Mouse (Mus musculus): ENCODE results near the gene Slc7a7. TPM values are rescaled to one million over a fixed set of nuclear protein-coding genes. Genes with fewer than 3 reads are reported as not detected.

Slc7a7 gene
- polyA plus RNA-seq, 1 experiment from 2014 or later: 51.0 TPM

- Histone ChIP-seq H3K27ac (peak overlapping the region; percentile 88), H3K4me3 (replicated peaks) (no peak overlapping the region), H3K4me2 (replicated peaks) (peak overlapping the region; percentile 12), H3K36me3 (peaks cover 25% of the 10 kb centered on the region), H3K9ac (no peak overlapping the region), H3K4me1 (replicated peaks) (peaks cover 13% of the 10 kb centered on the region; the same call in 1 of the 2 replicates), H3K9me3 (no peaks in the 10 kb centered on the region), H3K27me3 (replicated peaks) (no peaks in the 10 kb centered on the region)
- WGBS: 20% methylated on average over 3 of the region's 3 CpGs
- peak; percentile 82 for ATAC-seq
These were observed 25.6 kb upstream of the Slc7a7 start for GRCm38 (mm10) chr14:54443196-54443595.

DNA sequence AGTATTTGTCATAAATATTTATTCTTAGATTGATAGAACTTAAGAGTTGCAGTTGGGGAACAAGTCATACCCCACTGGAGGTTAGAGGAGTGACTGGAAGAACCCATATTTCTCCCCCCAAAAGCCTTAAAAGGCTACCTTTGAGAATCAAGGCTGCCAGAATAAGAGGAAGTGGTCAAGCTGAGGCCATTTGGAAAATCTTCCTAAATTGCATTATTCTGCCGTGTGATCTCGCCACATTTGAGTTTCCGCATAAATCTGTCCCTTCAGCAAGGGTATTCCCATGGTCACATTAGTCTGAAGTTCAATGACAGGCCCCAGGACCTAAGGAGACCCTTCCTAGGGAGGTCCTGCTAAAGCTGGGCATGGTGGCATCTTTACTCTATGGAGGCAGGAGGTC is 25.0 kb upstream of the Slc7a7 start:
- no peak overlapping the region for H3K9ac ChIP-seq
- no peaks in the 10 kb centered on the region for H3K9me3 ChIP-seq
- peaks cover 13% of the 10 kb centered on the region; the same call in 1 of the 2 replicates for H3K4me1 ChIP-seq (replicated peaks)
- WGBS: 79% methylated on average over 3 of the region's 3 CpGs
- no peak for ATAC-seq
- peaks cover 27% of the 10 kb centered on the region for H3K36me3 ChIP-seq
- 0 out of 2 replicates have a peak overlapping the region, but pooled peaks have one; percentile 88 for H3K27ac ChIP-seq
- no peak overlapping the region for H3K4me2 ChIP-seq (replicated peaks)
- no peaks in the 10 kb centered on the region for H3K27me3 ChIP-seq (replicated peaks)
- H3K4me3 ChIP-seq (replicated peaks): no peak overlapping the region

- Histone ChIP-seq H3K27me3 (replicated peaks) (no peaks in the 10 kb centered on the region), H3K4me2 (replicated peaks) (no peak overlapping the region), H3K9me3 (no peaks in the 10 kb centered on the region), H3K9ac (no peak overlapping the region), H3K27ac (no peak overlapping the region), H3K4me1 (replicated peaks) (peaks cover 13% of the 10 kb centered on the region; the same call in 1 of the 2 replicates), H3K36me3 (peaks cover 39% of the 10 kb centered on the region), H3K4me3 (replicated peaks) (no peak overlapping the region)
- no peak for ATAC-seq
- WGBS: 78% methylated on average over 4 of the region's 4 CpGs
These were observed 23.8 kb upstream of the Slc7a7 start for GRCm38 (mm10) chr14:54441365-54441764.

DNA sequence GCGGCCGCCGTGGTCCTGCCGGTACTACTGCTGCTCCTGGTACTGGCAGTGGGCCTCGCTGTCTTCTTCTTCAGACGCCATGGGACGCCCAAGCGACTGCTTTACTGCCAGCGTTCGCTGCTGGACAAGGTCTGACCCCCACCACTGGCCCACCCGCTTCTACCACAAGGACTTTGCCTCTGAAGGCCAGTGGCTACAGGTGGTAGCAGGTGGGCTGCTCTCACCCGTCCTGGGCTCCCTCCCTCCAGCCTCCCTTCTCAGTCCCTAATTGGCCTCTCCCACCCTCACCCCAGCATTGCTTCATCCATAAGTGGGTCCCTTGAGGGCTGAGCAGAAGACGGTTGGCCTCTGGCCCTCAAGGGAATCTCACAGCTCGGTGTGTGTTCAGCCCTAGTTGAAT is 23.0 kb upstream of the Slc7a7 start:
- 89% methylated on average over 14 of the region's 14 CpGs for WGBS
- Histone ChIP-seq H3K9ac (no peak overlapping the region), H3K4me1 (replicated peaks) (peaks cover 13% of the 10 kb centered on the region; the same call in 1 of the 2 replicates), H3K27me3 (replicated peaks) (no peaks in the 10 kb centered on the region), H3K36me3 (peaks cover 41% of the 10 kb centered on the region), H3K27ac (no peak overlapping the region), H3K4me3 (replicated peaks) (no peak overlapping the region), H3K4me2 (replicated peaks) (no peak overlapping the region), H3K9me3 (no peaks in the 10 kb centered on the region)
- ATAC-seq: no peak

DNA sequence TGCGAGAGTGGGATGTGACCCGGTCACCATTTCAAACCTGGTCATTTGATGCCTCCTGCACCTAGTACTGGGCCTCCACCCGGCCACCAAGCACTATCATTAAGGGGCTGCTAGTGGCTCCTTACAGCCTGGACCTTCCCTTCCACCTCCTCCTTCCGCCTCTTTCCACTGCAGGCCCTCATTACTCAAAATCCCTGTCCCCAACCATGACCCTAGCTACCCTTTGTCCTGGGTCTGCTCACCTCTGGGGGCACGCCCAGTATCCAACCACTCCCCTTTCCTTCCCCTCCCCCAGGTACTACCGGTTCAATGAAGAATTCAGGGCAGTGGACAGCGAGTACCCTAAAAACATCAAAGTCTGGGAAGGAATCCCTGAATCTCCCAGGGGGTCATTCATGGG is 22.0 kb upstream of the Slc7a7 start:
- H3K27ac ChIP-seq: no peak overlapping the region
- H3K36me3 ChIP-seq: peaks cover 41% of the 10 kb centered on the region
- no peak overlapping the region for H3K4me3 ChIP-seq (replicated peaks)
- 74% methylated on average over 7 of the region's 7 CpGs for WGBS
- no peaks in the 10 kb centered on the region for H3K9me3 ChIP-seq
- H3K27me3 ChIP-seq (replicated peaks): no peaks in the 10 kb centered on the region
- ATAC-seq: no peak
- H3K9ac ChIP-seq: no peak overlapping the region
- peaks cover 17% of the 10 kb centered on the region for H3K4me1 ChIP-seq (replicated peaks)
- H3K4me2 ChIP-seq (replicated peaks): no peak overlapping the region

GRCm38 (mm10) chr14:54439155-54439554 is 21.6 kb upstream of the Slc7a7 start:
- Histone ChIP-seq H3K4me3 (replicated peaks) (no peak overlapping the region), H3K9me3 (no peaks in the 10 kb centered on the region), H3K9ac (no peak overlapping the region), H3K27ac (no peak overlapping the region), H3K36me3 (peaks cover 41% of the 10 kb centered on the region), H3K4me2 (replicated peaks) (no peak overlapping the region), H3K27me3 (replicated peaks) (no peaks in the 10 kb centered on the region), H3K4me1 (replicated peaks) (peaks cover 22% of the 10 kb centered on the region)
- 88% methylated on average over 12 of the region's 12 CpGs for WGBS
- ATAC-seq: no peak

DNA sequence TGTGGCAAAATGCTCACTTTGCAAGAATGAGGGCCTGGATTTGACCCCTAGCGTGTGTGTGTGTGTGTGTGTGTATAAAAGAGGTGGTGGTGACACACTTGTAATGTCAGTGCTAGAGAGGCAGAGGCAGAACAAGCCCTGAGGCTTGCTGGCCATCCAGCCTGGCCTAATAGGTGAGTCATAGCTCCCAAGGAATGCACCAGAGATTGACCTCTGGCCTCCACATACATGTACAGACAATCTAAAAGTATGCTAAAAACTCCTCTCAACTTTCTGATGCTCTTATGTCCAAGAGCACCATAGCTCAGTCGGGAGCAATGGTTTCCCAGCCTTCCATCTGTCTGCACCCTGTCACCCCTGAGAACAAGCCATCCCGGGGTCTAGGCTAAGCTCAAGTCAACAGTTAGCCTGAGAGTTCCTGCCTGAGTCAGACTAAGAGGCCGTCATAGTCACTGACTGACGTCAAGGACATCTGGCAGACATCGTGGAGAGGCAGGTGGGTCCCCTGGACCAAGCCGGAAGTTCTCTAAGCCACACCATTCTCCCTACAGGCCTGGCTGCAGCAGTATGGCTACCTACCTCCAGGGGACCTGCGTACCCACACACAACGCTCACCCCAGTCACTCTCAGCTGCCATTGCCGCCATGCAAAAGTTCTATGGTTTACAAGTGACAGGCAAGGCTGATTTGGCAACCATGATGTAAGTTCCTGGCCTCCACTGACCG is 17.8 kb upstream of the Slc7a7 start:
- Histone ChIP-seq H3K4me3 (replicated peaks) (no peak overlapping the region), H3K27ac (no peak overlapping the region), H3K4me1 (replicated peaks) (peaks cover 23% of the 10 kb centered on the region), H3K9me3 (no peaks in the 10 kb centered on the region), H3K4me2 (replicated peaks) (no peak overlapping the region), H3K9ac (no peak overlapping the region), H3K36me3 (peaks cover 32% of the 10 kb centered on the region), H3K27me3 (replicated peaks) (no peaks in the 10 kb centered on the region)
- 81% methylated on average over 11 of the region's 11 CpGs for WGBS
- no peak for ATAC-seq

GRCm38 (mm10) chr14:54433941-54434531 is 16.5 kb upstream of the Slc7a7 start:
- H3K27ac ChIP-seq: peak overlapping the region; percentile 97; the same call in 1 of the 2 replicates
- no peaks in the 10 kb centered on the region for H3K9me3 ChIP-seq
- H3K27me3 ChIP-seq (replicated peaks): no peaks in the 10 kb centered on the region
- 40% methylated on average over 12 of the region's 12 CpGs for WGBS
- peak overlapping the region; percentile 98 for H3K9ac ChIP-seq
- H3K4me1 ChIP-seq (replicated peaks): peaks cover 36% of the 10 kb centered on the region
- peak overlapping the region; percentile 77 for H3K4me3 ChIP-seq (replicated peaks)
- no peak for ATAC-seq
- peak overlapping the region; percentile 77 for H3K4me2 ChIP-seq (replicated peaks)
- H3K36me3 ChIP-seq: peaks cover 25% of the 10 kb centered on the region

GRCm38 (mm10) chr14:54432837-54433830 is 15.6 kb upstream of the Slc7a7 start:
- H3K9me3 ChIP-seq: no peaks in the 10 kb centered on the region
- peak overlapping the region; percentile 97 for H3K27ac ChIP-seq
- H3K4me3 ChIP-seq (replicated peaks): peak overlapping the region; percentile 77
- peaks cover 36% of the 10 kb centered on the region for H3K4me1 ChIP-seq (replicated peaks)
- H3K36me3 ChIP-seq: peaks cover 18% of the 10 kb centered on the region
- WGBS: 23% methylated on average over 17 of the region's 17 CpGs
- ATAC-seq: 0 out of 2 replicates have a peak, but pooled peaks have one; percentile 3
- H3K27me3 ChIP-seq (replicated peaks): no peaks in the 10 kb centered on the region
- peak overlapping the region; percentile 98 for H3K9ac ChIP-seq
- peak overlapping the region; percentile 77 for H3K4me2 ChIP-seq (replicated peaks)

- Histone ChIP-seq H3K27ac (peak overlapping the region; percentile 97), H3K9me3 (no peaks in the 10 kb centered on the region), H3K9ac (peak overlapping the region; percentile 98), H3K4me3 (replicated peaks) (peak overlapping the region; percentile 77), H3K36me3 (peaks cover 13% of the 10 kb centered on the region), H3K27me3 (replicated peaks) (no peaks in the 10 kb centered on the region), H3K4me1 (replicated peaks) (peaks cover 39% of the 10 kb centered on the region), H3K4me2 (replicated peaks) (peak overlapping the region; percentile 77)
- WGBS: 1% methylated on average over 54 of the region's 54 CpGs
- peak; percentile 24 for ATAC-seq
These were observed 14.7 kb upstream of the Slc7a7 start for GRCm38 (mm10) chr14:54432078-54432836.

GRCm38 (mm10) chr14:54431334-54432077 is 13.9 kb upstream of the Slc7a7 start, which contains the start of gene Mmp14:
Mmp14 (plus strand) TSS chr14:54431612.
- no peaks in the 10 kb centered on the region for H3K27me3 ChIP-seq (replicated peaks)
- 0% methylated on average over 48 of the region's 49 CpGs for WGBS

More at GRCm38 (mm10) chr14:54431334-54432077, 13.9 kb upstream of the Slc7a7 start, which contains the start of gene Mmp14:
- Histone ChIP-seq H3K4me2 (replicated peaks) (peak within 1 kb of the TSS; percentile 77), H3K27ac (peak within 1 kb of the TSS; percentile 97), H3K9me3 (no peaks in the 10 kb centered on the region), H3K36me3 (peaks cover 6% of the 10 kb centered on the region), H3K4me1 (replicated peaks) (peaks cover 39% of the 10 kb centered on the region), H3K9ac (peak within 1 kb of the TSS; percentile 98), H3K4me3 (replicated peaks) (peak within 1 kb of the TSS; percentile 77)
- ATAC-seq: peak; percentile 48

Measured in intestine, embryonic 15.5 days (tissue).